Mouse (Mus musculus) CH12.LX (cell line): ENCODE measurements at regions not wholly inside any gene's neighbourhood (a gene's known extent, or its start where the extent isn't known, plus 50 kb on each side); places are given as distances from the start of the nearest gene placed in this dataset.

ENCODE experiments used
- DNase-seq: peaks from one replicate; pipeline ENCODE4 v3.0.0-alpha.2; 2013; ENCODE audit errors: extremely low read depth
- H3K27ac ChIP-seq: 2 replicates; pipeline ENCODE4 v1.5.1; 2012; ENCODE audit warnings: low read depth, mild to moderate bottlenecking, control low read depth, moderate library complexity; ENCODE audit not compliant: insufficient read depth
- H3K27me3 ChIP-seq: replicated peaks from 2 replicates; pipeline ENCODE3; 2012; ENCODE audit warnings: inconsistent platforms
- H3K36me3 ChIP-seq, 2 experiments: replicated peaks in 1 of 2; 2 replicates each; pipeline versions ENCODE3 to v1.6.1; 2012; ENCODE audit warnings: inconsistent platforms in 1 of 2, low read length in 1 of 2, mild to moderate bottlenecking in 1 of 2, mixed read lengths in 1 of 2, moderate library complexity in 1 of 2; ENCODE audit not compliant: control insufficient read depth in 1 of 2, insufficient read depth in 1 of 2
- H3K4me1 ChIP-seq, 2 experiments: 2 replicates each; pipeline ENCODE4 v1.6.1; 2012; ENCODE audit warnings: inconsistent platforms in 1 of 2, moderate library complexity in 1 of 2; ENCODE audit not compliant: insufficient read depth in 2 of 2, control insufficient read depth in 1 of 2
- H3K4me2 ChIP-seq: 2 replicates; pipeline ENCODE4 v1.6.1; 2012; ENCODE audit warnings: low read depth, mild to moderate bottlenecking, control low read depth; ENCODE audit not compliant: poor library complexity, insufficient read depth, severe bottlenecking
- H3K4me3 ChIP-seq, 3 experiments: fragments of 150-350 bp in 1 of 3; sonication (generic) in 1 of 3; replicated peaks in 1 of 3; 2 replicates each; pipeline versions ENCODE3 to v1.5.1; 2011 to 2012; ENCODE audit warnings: low read depth in 2 of 3, low read length in 2 of 3, mild to moderate bottlenecking in 2 of 3, moderate library complexity in 2 of 3, control low read depth in 1 of 3, improper control_type of control experiment in 1 of 3, inconsistent platforms in 1 of 3, mixed read lengths in 1 of 3; ENCODE audit not compliant: poor library complexity in 1 of 3
- H3K79me2 ChIP-seq: replicated peaks from 2 replicates; pipeline ENCODE4 v1.6.1; 2012; ENCODE audit warnings: mild to moderate bottlenecking, moderate library complexity; ENCODE audit not compliant: control insufficient read depth, poor library complexity, insufficient read depth, severe bottlenecking; ENCODE audit errors: extremely low read depth
- H3K9ac ChIP-seq: 2 replicates; pipeline ENCODE4 v1.6.1; 2012; ENCODE audit warnings: low read depth, mild to moderate bottlenecking, control low read depth, moderate library complexity; ENCODE audit not compliant: insufficient read depth
- H3K9me3 ChIP-seq: replicated peaks from 2 replicates; pipeline ENCODE3; 2012; ENCODE audit warnings: low read length, inconsistent platforms, mixed read lengths
- BHLHE40 ChIP-seq: IDR thresholded peaks from 2 replicates; pipeline ENCODE4 v1.6.1; 2011; ENCODE audit warnings: mild to moderate bottlenecking, low read depth, low read length, improper control_type of control experiment
- CTCF ChIP-seq, 2 experiments: IDR thresholded peaks in 1 of 2; conservative IDR thresholded peaks in 1 of 2; 2 replicates each; pipeline ENCODE4 v1.5.1; 2011 to 2012; ENCODE audit warnings: low read depth in 2 of 2, low read length in 2 of 2, improper control_type of control experiment in 1 of 2, inconsistent platforms in 1 of 2, mild to moderate bottlenecking in 1 of 2, moderate library complexity in 1 of 2
- E2F4 ChIP-seq: IDR thresholded peaks from 2 replicates; pipeline ENCODE4 v1.6.1; 2011; ENCODE audit warnings: low read depth, low read length, improper control_type of control experiment; ENCODE audit not compliant: insufficient replicate concordance
- ELF1 ChIP-seq: IDR thresholded peaks from 2 replicates; pipeline ENCODE4 v1.6.1; 2014; ENCODE audit warnings: low read depth, mild to moderate bottlenecking, inconsistent platforms, low read length, improper control_type of control experiment
- EP300 ChIP-seq: IDR thresholded peaks from 2 replicates; pipeline ENCODE4 v1.6.1; 2011; ENCODE audit warnings: low read length, improper control_type of control experiment
- ETS1 ChIP-seq: conservative IDR thresholded peaks from 2 replicates; pipeline ENCODE4 v1.6.1; 2012; ENCODE audit warnings: low read depth, mild to moderate bottlenecking, inconsistent platforms, low read length, improper control_type of control experiment, moderate library complexity
- GABPA ChIP-seq: IDR thresholded peaks from 2 replicates; pipeline ENCODE4 v1.6.1; 2012; ENCODE audit warnings: low read depth, low read length, improper control_type of control experiment, inconsistent platforms; ENCODE audit not compliant: insufficient replicate concordance
- HCFC1 ChIP-seq: IDR thresholded peaks from 2 replicates; pipeline ENCODE4 v1.6.1; 2012; ENCODE audit warnings: low read depth, mild to moderate bottlenecking, inconsistent platforms, low read length, improper control_type of control experiment
- IRF4 ChIP-seq: IDR thresholded peaks from 2 replicates; pipeline ENCODE4 v1.6.1; 2014; ENCODE audit warnings: low read depth, mild to moderate bottlenecking, inconsistent platforms, low read length, improper control_type of control experiment
- JUN ChIP-seq: IDR thresholded peaks from 2 replicates; pipeline ENCODE4 v1.6.1; 2011; ENCODE audit warnings: low read depth, mild to moderate bottlenecking, low read length, improper control_type of control experiment, moderate library complexity; ENCODE audit not compliant: insufficient read depth
- JUND ChIP-seq: conservative IDR thresholded peaks from 2 replicates; pipeline ENCODE4 v1.6.1; 2011; ENCODE audit warnings: low read depth, low read length, improper control_type of control experiment
- KAT2A ChIP-seq: IDR thresholded peaks from 2 replicates; pipeline ENCODE4 v1.6.1; 2012; ENCODE audit warnings: low read length, improper control_type of control experiment, inconsistent platforms; ENCODE audit not compliant: insufficient replicate concordance
- MEF2A ChIP-seq: IDR thresholded peaks from 2 replicates; pipeline ENCODE4 v1.6.1; 2014; ENCODE audit warnings: low read depth, mild to moderate bottlenecking, inconsistent platforms, low read length, improper control_type of control experiment, borderline replicate concordance
- NELFE ChIP-seq: IDR thresholded peaks from 2 replicates; pipeline ENCODE4 v1.6.1; 2011; ENCODE audit warnings: low read depth, low read length, improper control_type of control experiment
- NRF1 ChIP-seq: IDR thresholded peaks from 2 replicates; pipeline ENCODE4 v1.6.1; 2014; ENCODE audit warnings: low read depth, mild to moderate bottlenecking, inconsistent platforms, low read length, improper control_type of control experiment, moderate library complexity
- POLR2A ChIP-seq: IDR thresholded peaks from 2 replicates; pipeline ENCODE4 v1.6.1; 2011; ENCODE audit warnings: low read depth, mild to moderate bottlenecking, improper control_type of control experiment, low read length
- RCOR1 ChIP-seq: conservative IDR thresholded peaks from 2 replicates; pipeline ENCODE4 v1.6.1; 2012; ENCODE audit warnings: low read depth, mild to moderate bottlenecking, inconsistent platforms, low read length, improper control_type of control experiment
- SIN3A ChIP-seq: IDR thresholded peaks from 2 replicates; pipeline ENCODE4 v1.6.1; 2012; ENCODE audit warnings: low read length, improper control_type of control experiment, inconsistent platforms
- SMC3 ChIP-seq: IDR thresholded peaks from 2 replicates; pipeline ENCODE4 v1.6.1; 2011; ENCODE audit warnings: low read depth, low read length, improper control_type of control experiment
- TCF12 ChIP-seq: IDR thresholded peaks from 2 replicates; pipeline ENCODE4 v1.6.1; 2014; ENCODE audit warnings: low read depth, mild to moderate bottlenecking, inconsistent platforms, low read length, improper control_type of control experiment
- USF2 ChIP-seq: conservative IDR thresholded peaks from 2 replicates; pipeline ENCODE4 v1.6.1; 2011; ENCODE audit warnings: low read depth, low read length, improper control_type of control experiment
- ZC3H11A ChIP-seq: IDR thresholded peaks from 2 replicates; pipeline ENCODE4 v1.6.1; 2012; ENCODE audit warnings: low read depth, mild to moderate bottlenecking, inconsistent platforms, low read length, improper control_type of control experiment
- ZKSCAN1 ChIP-seq: IDR thresholded peaks from 2 replicates; pipeline ENCODE4 v1.6.1; 2012; ENCODE audit warnings: low read depth, inconsistent platforms, low read length, improper control_type of control experiment, borderline replicate concordance
- ZMIZ1 ChIP-seq: IDR thresholded peaks from 2 replicates; pipeline ENCODE4 v1.6.1; 2012; ENCODE audit warnings: low read depth, mild to moderate bottlenecking, inconsistent platforms, low read length, improper control_type of control experiment
- dilution Hi-C: fragments of 300-500 bp; cut with MboI; formaldehyde crosslinking; loops from 2 replicates; pipeline ENCODE4 v1.14.3; 2020; ENCODE audit warnings: low sequenced_read_pairs; ENCODE audit not compliant: extremely low pct_unique_long_range_greater_than_20kb, extremely low pct_ligation_motif_present
- in situ Hi-C: fragments of 300-500 bp; cut with MboI; formaldehyde crosslinking; loops from 3 replicates; pipeline ENCODE4 v1.14.3; 2019; ENCODE audit warnings: low sequenced_read_pairs, low pct_ligation_motif_present, low pct_unique_long_range_greater_than_20kb, mixed read lengths

GRCm38 (mm10) chr13:78446726-78447031, 247.1 kb upstream of the Nr2f1 start:
- no peak overlapping the region for H3K27ac ChIP-seq
- H3K4me3 ChIP-seq, result no peak overlapping the region
- H3K9ac ChIP-seq, result no peak overlapping the region
- TF ChIP-seq BHLHE40 (no peak), POLR2A (no peak), CTCF (conservative IDR thresholded peaks at IDR 0.05 in 1 of 2, IDR thresholded peaks at IDR 0.05 in 1 of 2; ENCODE audit: low read depth in 2 of 2, low read length in 2 of 2) (no peak), HCFC1 (no peak), ZKSCAN1 (no peak), SMC3 (no peak), ELF1 (no peak), RCOR1 (no peak), IRF4 (no peak), TCF12 (no peak), E2F4 (no peak), MEF2A (no peak)
- H3K79me2 ChIP-seq, result no peaks in the 10 kb centered on the region
- no peaks in the 10 kb centered on the region for H3K4me1 ChIP-seq
- no peaks in the 10 kb centered on the region for H3K9me3 ChIP-seq
- in situ Hi-C loops, result no loop called here
- dilution Hi-C loops, result no loop called here
- no peaks in the 10 kb centered on the region for H3K36me3 ChIP-seq
- no peak overlapping the region for H3K4me2 ChIP-seq
- no peak for DNase-seq
- no peaks in the 10 kb centered on the region for H3K27me3 ChIP-seq

- H3K4me2 ChIP-seq, result no peak overlapping the region
- no peak overlapping the region for H3K9ac ChIP-seq
- no peaks in the 10 kb centered on the region for H3K4me1 ChIP-seq
- dilution Hi-C loops, result no loop called here
- no peaks in the 10 kb centered on the region for H3K79me2 ChIP-seq
- no peak for DNase-seq
- H3K27me3 ChIP-seq, result no peaks in the 10 kb centered on the region
- no peaks in the 10 kb centered on the region for H3K9me3 ChIP-seq
- H3K27ac ChIP-seq, result no peak overlapping the region
- no peaks in the 10 kb centered on the region for H3K36me3 ChIP-seq
- TF ChIP-seq NELFE, result no peak
- TF ChIP-seq EP300, result no peak
- no peak for TF ChIP-seq USF2
- no peak for TF ChIP-seq ZC3H11A
- no peak for TF ChIP-seq SIN3A
- no peak for TF ChIP-seq GABPA
- no peak for TF ChIP-seq ELF1
- no peak for TF ChIP-seq ETS1
- no peak for TF ChIP-seq ZMIZ1
- TF ChIP-seq TCF12, result no peak
- no peak for TF ChIP-seq JUN
- no peak for TF ChIP-seq NRF1
- TF ChIP-seq KAT2A, result no peak
- TF ChIP-seq ZKSCAN1, result no peak
- TF ChIP-seq JUND, result no peak
- TF ChIP-seq, all 38 proteins: peak for 0
- in situ Hi-C loops, result no loop called here
- no peak overlapping the region for H3K4me3 ChIP-seq
Observed at GRCm38 (mm10) chr13:78445891-78446725, 246.6 kb upstream of the Nr2f1 start.
